ENCODE assay signal across 12 mouse cellular contexts in genomic region chr1:167082506-167083100, GRCm38 (mm10).
DNase-seq lines count a peak whose midpoint lies in the region; ATAC-seq lines count a peak whose summit lies in the region.
"Had no signal": no experiment of that assay in that cellular context is flagged by ENCODE, and none has a peak within 500 bp of the region (broad histone marks: within the 10 kb centered on the region; RNA-seq: fewer than 3 reads in every experiment).

No protein-coding gene starts in this region.

- no peaks in the 10 kb centered on the region for H3K4me1 ChIP-seq in embryonic facial prominence, embryonic 11.5 days (ENCODE audit: control insufficient read depth, insufficient read depth, low read length)
- peaks cover 25% of the 10 kb centered on the region for H3K4me1 ChIP-seq in hindbrain, embryonic 12.5 days
- H3K4me1 ChIP-seq in midbrain, embryonic 15.5 days, result peaks cover 21% of the 10 kb centered on the region

- ATAC-seq in embryonic facial prominence, embryonic 11.5 days (replicated peaks; ENCODE audit: insufficient number of reproducible peaks, low FRiP score, low TSS enrichment, low read depth), result peak; percentile 89
- ATAC-seq in hindbrain, embryonic 12.5 days (ENCODE audit: low FRiP score), result peak; percentile 90
- ATAC-seq in midbrain, embryonic 15.5 days (replicated peaks), result peak; percentile 76
- ATAC-seq: inflammation-experienced regulatory T-cells, adult 6 months had no signal

- no peak overlapping the region for H3K4me2 ChIP-seq in embryonic facial prominence, embryonic 11.5 days (ENCODE audit: low read depth, low read length)
- H3K4me2 ChIP-seq in hindbrain, embryonic 12.5 days (replicated peaks), result no peak overlapping the region
- H3K4me2 ChIP-seq in midbrain, embryonic 15.5 days, result no peak overlapping the region

- no peak overlapping the region for H3K9ac ChIP-seq in embryonic facial prominence, embryonic 11.5 days (replicated peaks; ENCODE audit: low read length)
- no peak overlapping the region for H3K9ac ChIP-seq in hindbrain, embryonic 12.5 days
- H3K9ac ChIP-seq in midbrain, embryonic 15.5 days, result no peak overlapping the region

- no peaks in the 10 kb centered on the region for H3K9me3 ChIP-seq in embryonic facial prominence, embryonic 11.5 days (replicated peaks; ENCODE audit: control insufficient read depth, low read length)
- no peaks in the 10 kb centered on the region for H3K9me3 ChIP-seq in hindbrain, embryonic 12.5 days (replicated peaks)
- no peaks in the 10 kb centered on the region for H3K9me3 ChIP-seq in midbrain, embryonic 15.5 days

- H3K4me3 ChIP-seq in embryonic facial prominence, embryonic 11.5 days (ENCODE audit: low read depth, low read length), result no peak overlapping the region
- H3K4me3 ChIP-seq in hindbrain, embryonic 12.5 days, result no peak overlapping the region
- H3K4me3 ChIP-seq in midbrain, embryonic 15.5 days, result no peak overlapping the region

- H3K27me3 ChIP-seq in embryonic facial prominence, embryonic 11.5 days (ENCODE audit: control insufficient read depth, insufficient read depth, low read length), result no peaks in the 10 kb centered on the region
- H3K27me3 ChIP-seq in hindbrain, embryonic 12.5 days, result no peaks in the 10 kb centered on the region
- H3K27me3 ChIP-seq in midbrain, embryonic 15.5 days (replicated peaks), result no peaks in the 10 kb centered on the region

- H3K36me3 ChIP-seq in embryonic facial prominence, embryonic 11.5 days (replicated peaks; ENCODE audit: control insufficient read depth, insufficient read depth, low read depth, low read length), result no peaks in the 10 kb centered on the region
- 0 out of 2 replicates have a peak, but pooled peaks cover 5% of the 10 kb centered on the region for H3K36me3 ChIP-seq in hindbrain, embryonic 12.5 days
- peaks cover 6% of the 10 kb centered on the region; the same call in 1 of the 2 replicates for H3K36me3 ChIP-seq in midbrain, embryonic 15.5 days (replicated peaks)

- 39% methylated on average over 4 of the region's 4 CpGs for WGBS in embryonic facial prominence, embryonic 11.5 days
- WGBS in hindbrain, embryonic 12.5 days, result 20% methylated on average over 4 of the region's 4 CpGs
- WGBS in midbrain, embryonic 15.5 days, result 5% methylated on average over 4 of the region's 4 CpGs

- no peak overlapping the region for H3K27ac ChIP-seq in embryonic facial prominence, embryonic 11.5 days (replicated peaks; ENCODE audit: low read depth, low read length)
- H3K27ac ChIP-seq in hindbrain, embryonic 12.5 days, result peak overlapping the region; percentile 87
- peak overlapping the region; percentile 80 for H3K27ac ChIP-seq in midbrain, embryonic 15.5 days

- peak; percentile 43 for DNase-seq in MN1 (ENCODE audit: low spot score)
- DNase-seq in embryonic facial prominence, embryonic 11.5 days (ENCODE audit: low spot score), result peak; percentile 13
- DNase-seq in gastrocnemius, adult 8-10 months (ENCODE audit: low spot score in 2 of 2), result no peak
- DNase-seq in spleen, postnatal 14 days (ENCODE audit: low spot score in 2 of 2), result no peak
- no peak for DNase-seq in adrenal gland, adult 18-20 months (ENCODE audit: low spot score in 2 of 2)
- no peak for DNase-seq in layer of hippocampus, adult 11-12 months (ENCODE audit: low spot score)
- DNase-seq: cerebellum, adult 9-10 months; lung, adult 18-20 months; thymus, postnatal 25 days had no signal

Comparison
In these comparisons a context has a peak if more than half of its experiments do, and no peak if none do; other contexts are left out.
1. DNase-seq: peak in MN1 (single experiment) and embryonic facial prominence, embryonic 11.5 days (single experiment); none in gastrocnemius, adult 8-10 months (0 of 2), spleen, postnatal 14 days (0 of 2), adrenal gland, adult 18-20 months (0 of 2) and layer of hippocampus, adult 11-12 months (single experiment).
2. Peak in every context shown above with its lines, with median percentiles within 50 percentile points of each other: ATAC-seq.